Mouse (Mus musculus): ENCODE data around the gene Tsr1.

Gene Tsr1

GRCm38 (mm10) chr11:74897678-74898516 lies at the start of gene Tsr1:
Gene Tsr1 (plus strand): TSS chr11:74898071.
- peak; percentile 97 for DNase-seq

GRCm38 (mm10) chr11:74850998-74851661 lies 46.7 kb upstream of the Tsr1 start:
- no peak for DNase-seq

- DNase-seq = no peak
Measured at GRCm38 (mm10) chr11:74857756-74858155, 40.1 kb upstream of the Tsr1 start.

GRCm38 (mm10) chr11:74862129-74862528 lies 35.7 kb upstream of the Tsr1 start:
- no peak for DNase-seq

GRCm38 (mm10) chr11:74863471-74863870 lies 34.4 kb upstream of the Tsr1 start:
- DNase-seq = peak; percentile 46

- no peak for DNase-seq
Measured at GRCm38 (mm10) chr11:74864421-74864820, 33.5 kb upstream of the Tsr1 start.

- no peak for DNase-seq
Measured at GRCm38 (mm10) chr11:74865252-74865651, 32.6 kb upstream of the Tsr1 start.

- no peak for DNase-seq
Measured at GRCm38 (mm10) chr11:74866640-74867039, 31.2 kb upstream of the Tsr1 start.

- DNase-seq = no peak
Measured at GRCm38 (mm10) chr11:74867181-74867580, 30.7 kb upstream of the Tsr1 start.

GRCm38 (mm10) chr11:74868046-74868760 lies 29.7 kb upstream of the Tsr1 start:
- DNase-seq = no peak

- DNase-seq = peak; percentile 55
Measured at GRCm38 (mm10) chr11:74869603-74870002, 28.3 kb upstream of the Tsr1 start.

GRCm38 (mm10) chr11:74870544-74870943 lies 27.3 kb upstream of the Tsr1 start:
- no peak for DNase-seq

GRCm38 (mm10) chr11:74870991-74871622 lies 26.8 kb upstream of the Tsr1 start:
- peak; percentile 40 for DNase-seq

- no peak for DNase-seq
Measured at GRCm38 (mm10) chr11:74874630-74875029, 23.2 kb upstream of the Tsr1 start.

GRCm38 (mm10) chr11:74876801-74877200 lies 21.1 kb upstream of the Tsr1 start:
- peak; percentile 86 for DNase-seq

GRCm38 (mm10) chr11:74880999-74881398 lies 16.9 kb upstream of the Tsr1 start:
- DNase-seq = no peak

- DNase-seq = no peak
Measured at GRCm38 (mm10) chr11:74881979-74882378, 15.9 kb upstream of the Tsr1 start.

GRCm38 (mm10) chr11:74883098-74883497 lies 14.8 kb upstream of the Tsr1 start:
- DNase-seq = no peak

GRCm38 (mm10) chr11:74894619-74895018 lies 3.3 kb upstream of the Tsr1 start:
- DNase-seq = no peak

- peak; percentile 81 for DNase-seq
Measured at GRCm38 (mm10) chr11:74895980-74896900, 1.6 kb upstream of the Tsr1 start.

- peak; percentile 79 for DNase-seq
Measured at GRCm38 (mm10) chr11:74896901-74897677, 782 bp upstream of the Tsr1 start, which contains the start of gene Sgsm2. Gene Sgsm2 (minus strand): TSS chr11:74897060.

Data from retina, postnatal 1 day (tissue).